Mouse (Mus musculus): ENCODE measurements around the gene Polm. TPM values are rescaled to one million over a fixed set of nuclear protein-coding genes. Genes with fewer than 3 reads are reported as not detected.

Gene Polm
- polyA plus RNA-seq, 1 experiment from 2014 or later, result 9.2 TPM

DNA sequence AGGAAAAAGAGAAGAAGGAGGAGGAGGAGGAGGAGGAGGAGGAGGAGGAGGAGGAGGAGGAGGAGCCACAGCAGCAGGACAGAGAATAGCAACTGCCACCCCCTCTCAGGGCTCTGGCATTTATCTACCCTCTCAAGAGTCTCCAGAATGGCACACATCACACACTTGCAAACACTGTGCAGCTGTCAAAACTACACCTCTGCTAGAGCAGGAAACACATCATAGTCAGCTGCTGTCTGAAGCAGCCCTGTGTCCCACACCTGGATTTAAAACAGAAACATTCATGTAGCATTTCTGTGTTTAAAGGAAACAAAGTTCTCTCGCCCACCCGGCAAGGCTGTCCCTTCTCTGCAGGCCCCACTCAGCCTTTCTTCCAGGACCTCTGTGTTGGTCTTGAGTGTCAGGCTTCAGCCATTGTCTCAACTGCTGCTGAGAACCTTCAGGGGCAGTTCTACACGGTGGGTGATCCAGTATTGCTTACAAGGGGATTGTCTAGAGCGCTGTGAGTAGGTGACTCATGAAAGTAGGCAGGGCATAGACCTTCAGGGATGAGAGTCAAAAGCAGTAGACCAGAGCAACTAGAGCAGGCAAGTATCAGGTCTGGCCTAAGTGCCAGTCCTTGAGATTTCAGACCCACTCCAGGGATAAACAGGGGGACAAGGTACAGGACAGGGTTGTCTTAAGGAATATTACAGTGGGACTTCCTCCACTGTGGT lies 13.4 kb upstream of the Polm start:
- Histone ChIP-seq H3K36me3 (no peaks in the 10 kb centered on the region), H3K4me3 (replicated peaks) (no peak overlapping the region), H3K9me3 (replicated peaks) (no peaks in the 10 kb centered on the region), H3K4me1 (peaks cover 36% of the 10 kb centered on the region), H3K27me3 (no peaks in the 10 kb centered on the region), H3K27ac (peak overlapping the region; percentile 60; the same call in 1 of the 2 replicates), H3K4me2 (no peak overlapping the region), H3K9ac (no peak overlapping the region)
- ATAC-seq (replicated peaks; ENCODE audit: low FRiP score), result no peak
- WGBS, result 49% methylated on average over 4 of the region's 4 CpGs

DNA sequence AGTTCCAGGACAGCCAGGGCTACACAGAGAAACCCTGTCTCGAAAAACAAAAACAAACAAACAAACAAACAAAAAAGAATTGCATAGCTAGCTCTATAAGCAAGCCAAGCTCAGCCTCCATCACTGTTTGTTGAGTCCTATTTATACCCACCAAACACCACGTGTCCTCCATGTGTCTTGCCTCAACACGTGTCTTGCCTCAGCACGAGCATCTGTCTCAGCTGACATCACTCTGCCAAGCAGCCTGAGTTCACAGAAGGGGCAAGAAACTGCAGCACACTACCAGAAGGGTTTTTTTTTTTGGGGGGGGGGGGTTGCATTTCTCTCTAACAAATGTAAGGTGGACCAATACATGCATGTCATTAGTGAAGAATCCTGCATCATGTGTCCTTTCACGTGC lies 12.6 kb upstream of the Polm start:
- Histone ChIP-seq H3K4me3 (replicated peaks) (no peak overlapping the region), H3K9me3 (replicated peaks) (no peaks in the 10 kb centered on the region), H3K27ac (no peak overlapping the region), H3K4me1 (peaks cover 30% of the 10 kb centered on the region), H3K27me3 (no peaks in the 10 kb centered on the region), H3K9ac (no peak overlapping the region), H3K36me3 (no peaks in the 10 kb centered on the region), H3K4me2 (no peak overlapping the region)
- ATAC-seq (replicated peaks; ENCODE audit: low FRiP score), result no peak
- 59% methylated on average over 5 of the region's 5 CpGs for WGBS

DNA sequence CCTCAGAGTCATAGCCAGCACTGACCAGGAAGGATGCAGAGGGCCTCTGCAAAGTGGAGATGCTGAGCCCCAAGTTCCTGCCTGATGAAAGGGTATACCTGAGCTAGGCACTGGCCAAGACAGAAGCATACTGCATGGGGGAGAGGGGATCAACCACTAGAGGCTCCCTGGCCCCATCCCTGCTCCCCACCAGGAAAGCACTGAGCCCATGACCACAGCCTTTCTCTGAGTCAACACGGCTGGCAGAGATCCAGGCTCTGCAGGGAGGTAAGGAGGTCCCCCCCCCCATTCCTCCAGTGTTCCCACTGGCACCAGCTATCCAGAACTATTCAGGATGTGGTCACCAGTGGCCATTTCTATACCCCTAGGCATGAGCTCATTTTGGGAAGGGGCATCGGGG lies 11.5 kb upstream of the Polm start:
- Histone ChIP-seq H3K27me3 (no peaks in the 10 kb centered on the region), H3K4me2 (no peak overlapping the region), H3K4me3 (replicated peaks) (no peak overlapping the region), H3K27ac (no peak overlapping the region), H3K9ac (no peak overlapping the region), H3K36me3 (no peaks in the 10 kb centered on the region), H3K9me3 (replicated peaks) (no peaks in the 10 kb centered on the region), H3K4me1 (peaks cover 30% of the 10 kb centered on the region)
- 76% methylated on average over 2 of the region's 2 CpGs for WGBS
- no peak for ATAC-seq (replicated peaks; ENCODE audit: low FRiP score)

DNA sequence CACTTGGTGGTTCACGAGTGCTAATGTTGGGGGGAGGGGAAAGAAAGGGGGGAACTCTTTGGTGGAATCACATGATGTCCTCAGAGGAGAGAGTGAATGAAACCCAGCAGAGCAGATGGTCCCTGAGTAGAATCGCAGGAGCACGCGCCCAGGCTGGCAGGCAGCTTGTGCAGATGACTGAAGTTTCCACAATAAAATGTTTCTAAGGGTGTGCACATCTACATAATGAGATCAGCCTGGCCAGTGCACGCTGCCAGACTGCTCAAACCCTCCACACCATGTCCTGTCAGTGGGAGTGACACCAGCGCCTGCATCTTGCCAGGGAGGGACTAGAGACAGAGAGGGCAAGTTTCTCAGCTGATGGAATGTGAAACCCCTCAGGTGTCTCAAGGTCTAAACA lies 10.9 kb upstream of the Polm start:
- no peaks in the 10 kb centered on the region for H3K9me3 ChIP-seq (replicated peaks)
- WGBS, result 67% methylated on average over 6 of the region's 6 CpGs
- no peaks in the 10 kb centered on the region for H3K27me3 ChIP-seq
- H3K27ac ChIP-seq, result no peak overlapping the region
- no peak overlapping the region for H3K9ac ChIP-seq
- no peak for ATAC-seq (replicated peaks; ENCODE audit: low FRiP score)
- H3K4me1 ChIP-seq, result peaks cover 30% of the 10 kb centered on the region
- H3K4me2 ChIP-seq, result no peak overlapping the region
- H3K4me3 ChIP-seq (replicated peaks), result no peak overlapping the region
- no peaks in the 10 kb centered on the region for H3K36me3 ChIP-seq

DNA sequence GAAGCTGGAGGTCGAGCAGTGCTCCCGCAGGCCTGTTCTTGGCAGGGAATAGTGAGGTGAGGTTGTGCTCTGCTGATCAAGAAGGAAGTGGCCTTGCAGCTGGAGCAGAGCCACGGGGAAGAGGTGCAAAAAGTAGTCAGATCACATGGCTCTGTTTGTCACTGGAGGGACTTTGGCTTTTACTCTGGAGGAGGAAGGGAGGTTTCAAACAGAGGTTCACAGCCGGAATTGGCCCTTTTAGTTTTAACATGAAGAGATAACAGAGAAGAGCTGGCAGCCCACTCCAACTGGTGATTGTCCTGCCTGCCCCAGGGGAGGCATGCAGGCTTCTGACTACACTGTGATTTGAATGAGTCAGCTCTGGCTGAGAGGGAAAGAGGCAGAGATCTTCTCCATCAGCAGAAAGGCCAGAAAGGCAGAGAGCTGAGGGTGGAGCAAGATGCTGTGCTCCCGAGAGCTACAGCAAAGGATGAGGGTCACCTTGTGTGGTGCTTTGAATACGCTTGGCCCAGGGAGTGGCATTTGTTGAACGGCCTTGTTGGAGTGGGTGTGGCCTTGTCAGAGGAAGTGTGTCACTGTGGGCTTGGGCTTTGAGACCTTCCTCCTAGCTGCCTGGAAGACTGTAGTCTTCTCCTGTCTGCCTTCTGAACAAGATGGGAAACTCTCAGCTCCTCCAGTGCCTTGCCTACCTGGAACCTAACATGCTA lies 9.0 kb upstream of the Polm start:
- Histone ChIP-seq H3K4me1 (peaks cover 21% of the 10 kb centered on the region), H3K4me3 (replicated peaks) (no peak overlapping the region), H3K9me3 (replicated peaks) (0 out of 2 replicates have a peak, but pooled peaks cover 4% of the 10 kb centered on the region), H3K36me3 (no peaks in the 10 kb centered on the region), H3K27me3 (no peaks in the 10 kb centered on the region), H3K27ac (peak overlapping the region; percentile 49; the same call in 1 of the 2 replicates), H3K9ac (no peak overlapping the region), H3K4me2 (no peak overlapping the region)
- ATAC-seq (replicated peaks; ENCODE audit: low FRiP score), result no peak
- 53% methylated on average over 7 of the region's 7 CpGs for WGBS

DNA sequence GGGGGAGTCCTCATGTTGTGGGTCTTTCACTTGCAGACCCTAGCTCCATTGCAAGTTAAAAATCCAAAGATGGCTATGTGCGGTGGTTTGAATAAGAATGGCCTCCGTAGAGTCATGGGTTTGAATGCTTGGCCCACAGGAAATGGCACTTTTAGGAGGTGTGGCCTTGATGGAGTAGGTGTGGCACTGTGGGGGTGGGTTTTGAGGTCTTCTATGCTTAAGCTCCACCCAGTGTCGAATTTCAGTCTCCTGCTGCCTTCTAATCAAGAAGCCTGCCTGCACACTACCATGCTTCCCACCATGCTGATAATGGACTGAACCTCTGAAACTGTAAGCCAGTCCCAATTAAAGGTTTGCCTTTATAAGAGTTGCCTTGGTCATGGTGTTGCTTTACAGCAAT lies 5.3 kb upstream of the Polm start:
- WGBS, result 85% methylated on average over 3 of the region's 3 CpGs
- Histone ChIP-seq H3K4me3 (replicated peaks) (no peak overlapping the region), H3K9me3 (replicated peaks) (0 out of 2 replicates have a peak, but pooled peaks cover 4% of the 10 kb centered on the region), H3K27ac (no peak overlapping the region), H3K36me3 (no peaks in the 10 kb centered on the region), H3K4me2 (no peak overlapping the region), H3K4me1 (no peaks in the 10 kb centered on the region; the same call in 1 of the 2 replicates), H3K9ac (no peak overlapping the region), H3K27me3 (no peaks in the 10 kb centered on the region)
- ATAC-seq (replicated peaks; ENCODE audit: low FRiP score), result no peak

DNA sequence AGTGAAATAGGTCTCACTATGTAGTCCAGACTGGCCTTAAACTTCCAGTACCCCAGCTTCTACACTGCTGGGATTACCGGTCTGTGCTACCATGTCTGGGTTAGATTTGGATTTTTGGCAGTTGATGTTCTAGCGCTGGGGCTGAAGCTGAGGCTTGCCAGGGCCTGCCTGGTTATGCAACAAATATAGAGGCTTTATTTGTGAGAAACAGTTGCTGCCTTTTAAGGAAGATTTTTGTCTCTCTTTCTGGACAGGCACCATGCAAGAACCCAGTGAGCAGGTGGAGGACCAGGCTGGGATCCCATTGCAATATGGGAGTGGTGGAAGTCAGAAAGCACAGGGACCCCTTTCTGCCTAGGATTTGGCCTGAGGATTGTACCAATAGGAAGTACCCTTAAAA lies 3.9 kb upstream of the Polm start:
- WGBS, result 94% methylated on average over 2 of the region's 2 CpGs
- Histone ChIP-seq H3K4me1 (peaks cover 7% of the 10 kb centered on the region), H3K4me2 (no peak overlapping the region), H3K9me3 (replicated peaks) (0 out of 2 replicates have a peak, but pooled peaks cover 4% of the 10 kb centered on the region), H3K36me3 (no peaks in the 10 kb centered on the region), H3K9ac (no peak overlapping the region), H3K4me3 (replicated peaks) (no peak overlapping the region), H3K27ac (no peak overlapping the region), H3K27me3 (no peaks in the 10 kb centered on the region)
- ATAC-seq (replicated peaks; ENCODE audit: low FRiP score), result no peak

DNA sequence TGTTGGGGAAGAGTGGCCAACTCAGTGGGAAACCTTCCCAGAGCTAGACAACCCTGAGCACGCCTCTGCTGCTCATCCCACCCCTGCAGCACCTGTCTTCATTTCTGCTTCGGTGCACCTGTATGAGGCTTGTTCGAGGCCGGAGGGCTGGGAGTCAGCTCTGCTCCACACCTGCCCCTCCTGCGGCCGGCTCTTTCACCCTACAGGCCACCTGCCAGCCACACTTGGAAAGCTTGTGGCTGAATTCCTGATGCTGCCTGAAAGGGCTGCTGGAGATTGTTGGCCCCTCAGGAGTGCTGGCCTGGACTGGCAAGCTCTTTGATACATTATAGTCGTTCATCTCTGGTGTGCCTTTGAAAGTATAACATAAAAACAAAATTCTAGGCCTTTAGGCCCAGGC lies 2.5 kb upstream of the Polm start:
- Histone ChIP-seq H3K27me3 (no peaks in the 10 kb centered on the region), H3K9me3 (replicated peaks) (0 out of 2 replicates have a peak, but pooled peaks cover 4% of the 10 kb centered on the region), H3K9ac (no peak overlapping the region), H3K4me1 (peaks cover 13% of the 10 kb centered on the region), H3K4me3 (replicated peaks) (no peak overlapping the region), H3K27ac (no peak overlapping the region), H3K36me3 (no peaks in the 10 kb centered on the region), H3K4me2 (no peak overlapping the region)
- no peak for ATAC-seq (replicated peaks; ENCODE audit: low FRiP score)
- 85% methylated on average over 7 of the region's 7 CpGs for WGBS

DNA sequence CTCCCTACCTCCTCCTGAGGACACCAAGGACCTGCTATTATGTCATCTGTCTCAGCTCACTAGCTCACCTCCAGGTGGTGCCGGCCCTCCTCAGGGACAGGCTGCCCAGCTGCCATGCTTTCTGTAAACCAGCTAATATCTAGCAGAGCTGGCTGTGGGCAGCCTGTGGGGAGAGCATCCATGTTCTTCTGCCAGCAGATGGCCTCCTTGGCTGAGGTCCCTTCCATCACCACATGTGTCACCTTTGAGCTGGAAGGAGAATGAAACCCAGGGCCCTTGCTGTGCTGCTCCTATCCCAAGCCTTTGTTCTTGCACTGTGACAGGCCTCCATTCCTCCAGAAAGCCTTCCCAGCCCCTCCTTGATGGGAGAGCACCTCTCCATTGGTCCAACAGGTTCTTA lies 1.7 kb downstream of the Polm start:
- ATAC-seq (replicated peaks; ENCODE audit: low FRiP score), result no peak
- Histone ChIP-seq H3K9ac (no peak overlapping the region), H3K4me1 (peaks cover 13% of the 10 kb centered on the region), H3K4me3 (replicated peaks) (no peak overlapping the region), H3K36me3 (peaks cover 38% of the 10 kb centered on the region), H3K27ac (no peak overlapping the region), H3K9me3 (replicated peaks) (no peaks in the 10 kb centered on the region), H3K27me3 (no peaks in the 10 kb centered on the region), H3K4me2 (no peak overlapping the region)
- WGBS, result 55% methylated on average over 1 of the region's 1 CpGs

DNA sequence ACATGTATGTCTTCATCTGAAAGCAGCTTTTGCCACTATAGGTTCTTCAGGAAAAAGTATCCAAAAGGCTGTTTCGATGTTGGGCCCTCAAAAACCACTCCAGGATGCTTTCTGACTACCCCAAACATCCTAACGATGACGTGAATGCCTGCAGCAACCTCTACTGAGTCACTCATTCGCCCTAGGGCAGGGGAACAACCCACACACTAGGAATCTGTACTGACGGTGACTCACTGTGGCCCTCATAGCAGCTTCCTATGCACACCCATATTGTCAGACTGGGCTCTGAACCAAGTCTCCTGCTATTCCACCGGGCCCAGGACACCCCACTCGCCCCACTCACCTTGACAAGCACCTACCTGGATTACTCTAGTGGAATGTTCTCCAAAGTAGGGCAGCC lies 2.8 kb downstream of the Polm start:
- H3K9ac ChIP-seq, result no peak overlapping the region
- H3K9me3 ChIP-seq (replicated peaks), result no peaks in the 10 kb centered on the region
- no peaks in the 10 kb centered on the region for H3K27me3 ChIP-seq
- H3K4me1 ChIP-seq, result peaks cover 13% of the 10 kb centered on the region
- WGBS, result 87% methylated on average over 7 of the region's 7 CpGs
- no peak for ATAC-seq (replicated peaks; ENCODE audit: low FRiP score)
- no peak overlapping the region for H3K4me2 ChIP-seq
- H3K4me3 ChIP-seq (replicated peaks), result no peak overlapping the region
- peaks cover 48% of the 10 kb centered on the region for H3K36me3 ChIP-seq
- H3K27ac ChIP-seq, result no peak overlapping the region

DNA sequence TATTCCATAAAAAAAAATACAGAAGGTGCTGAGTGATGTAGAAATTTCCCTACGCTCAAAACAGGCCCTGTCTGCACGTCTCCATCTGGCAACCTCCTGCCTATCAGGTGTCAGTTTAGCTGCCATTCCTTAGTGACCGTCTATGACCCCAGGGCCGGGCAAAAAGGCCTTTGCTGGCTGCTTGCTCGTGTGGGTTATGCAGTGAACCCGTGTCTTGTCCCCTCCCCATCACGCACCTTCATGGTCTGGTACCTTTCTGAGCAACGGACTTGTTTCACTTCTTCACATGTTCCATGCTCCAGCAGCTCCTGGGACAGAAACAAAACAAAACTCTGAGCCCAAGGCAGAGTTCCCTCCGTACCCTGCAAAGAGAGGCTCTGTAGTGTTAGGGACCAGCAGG lies 3.3 kb downstream of the Polm start:
- H3K4me1 ChIP-seq, result peaks cover 13% of the 10 kb centered on the region
- no peak overlapping the region for H3K4me3 ChIP-seq (replicated peaks)
- H3K9ac ChIP-seq, result no peak overlapping the region
- no peak overlapping the region for H3K4me2 ChIP-seq
- 55% methylated on average over 9 of the region's 9 CpGs for WGBS
- H3K27me3 ChIP-seq, result no peaks in the 10 kb centered on the region
- no peak for ATAC-seq (replicated peaks; ENCODE audit: low FRiP score)
- H3K36me3 ChIP-seq, result peaks cover 53% of the 10 kb centered on the region
- H3K9me3 ChIP-seq (replicated peaks), result no peaks in the 10 kb centered on the region
- H3K27ac ChIP-seq, result no peak overlapping the region

DNA sequence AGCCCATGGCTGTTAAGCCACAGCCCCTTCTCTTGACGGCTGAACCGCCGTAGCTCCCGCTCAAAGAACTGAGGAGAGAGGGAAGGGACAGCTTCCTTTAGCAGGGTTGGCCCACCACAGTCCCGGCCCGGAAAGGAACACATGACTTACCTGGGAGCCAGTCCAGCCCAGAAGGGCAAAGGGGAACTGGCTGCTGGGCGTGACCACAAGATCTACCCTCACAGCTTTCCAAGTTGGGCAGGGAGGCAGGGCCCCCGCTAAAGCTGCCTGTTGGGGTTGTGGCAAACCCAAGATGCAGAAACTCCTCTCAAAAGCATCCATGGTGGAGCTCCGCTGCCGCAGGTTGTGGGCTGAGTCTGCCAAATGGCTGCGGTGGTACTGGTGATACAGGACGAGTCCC lies 8.5 kb downstream of the Polm start:
- no peak overlapping the region for H3K9ac ChIP-seq
- H3K9me3 ChIP-seq (replicated peaks), result no peaks in the 10 kb centered on the region
- H3K4me2 ChIP-seq, result no peak overlapping the region
- no peaks in the 10 kb centered on the region for H3K27me3 ChIP-seq
- H3K4me3 ChIP-seq (replicated peaks), result no peak overlapping the region
- WGBS, result 91% methylated on average over 12 of the region's 12 CpGs
- H3K27ac ChIP-seq, result no peak overlapping the region
- ATAC-seq (replicated peaks; ENCODE audit: low FRiP score), result no peak
- H3K4me1 ChIP-seq, result no peaks in the 10 kb centered on the region
- H3K36me3 ChIP-seq, result peaks cover 63% of the 10 kb centered on the region

All from kidney, embryonic 15.5 days (tissue).